Mouse (Mus musculus): ENCODE results near the gene Gm20532. TPM values are rescaled to one million over a fixed set of nuclear protein-coding genes. Genes with fewer than 3 reads are reported as not detected.

Gene Gm20532
- polyA plus RNA-seq (2014; fragmentation: Illumina TruSeq; extraction: RNeasy Lipid Tissue Mini Kit (QIAGEN cat#74804)), result not detected

DNA sequence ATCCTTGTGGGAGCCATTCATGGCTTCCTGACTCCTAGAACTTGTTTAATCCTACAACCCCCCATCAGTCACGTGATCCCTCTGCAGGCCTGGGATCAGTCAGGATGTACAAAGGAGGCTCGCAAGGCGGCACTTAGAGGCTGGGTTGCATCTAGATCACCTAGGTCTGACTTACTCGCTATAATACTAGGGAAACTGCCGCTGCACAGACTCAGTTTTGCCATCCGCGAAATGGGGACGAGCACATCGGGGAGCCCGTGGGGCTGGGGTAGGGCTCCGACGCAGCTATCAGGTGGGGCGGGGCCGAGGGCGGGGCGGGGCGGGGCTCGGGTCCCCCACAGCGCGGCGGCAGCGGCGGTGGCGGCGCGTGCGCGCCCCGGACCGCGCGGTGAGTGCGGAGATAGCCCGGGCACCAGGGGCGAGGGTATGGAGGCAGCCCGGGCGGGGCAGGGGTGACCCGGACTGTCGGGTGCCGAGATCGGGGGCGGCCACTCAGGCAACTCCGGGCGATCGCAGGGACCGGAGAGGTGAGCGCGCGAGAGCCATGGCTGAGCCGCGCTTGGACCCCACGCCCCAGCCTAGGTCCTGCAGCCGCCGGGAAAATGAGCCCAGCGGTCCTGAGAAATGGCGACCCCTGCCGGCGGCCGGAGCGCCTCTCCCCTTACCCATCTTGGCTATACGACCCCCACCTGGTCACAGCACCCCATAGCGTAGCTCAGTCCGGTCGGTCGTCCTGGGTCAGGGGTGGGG lies at the start of gene Gm20532:
Gene Gm20532 (plus strand): TSS at position 346 of the 750 bp plus-strand sequence.

DNA sequence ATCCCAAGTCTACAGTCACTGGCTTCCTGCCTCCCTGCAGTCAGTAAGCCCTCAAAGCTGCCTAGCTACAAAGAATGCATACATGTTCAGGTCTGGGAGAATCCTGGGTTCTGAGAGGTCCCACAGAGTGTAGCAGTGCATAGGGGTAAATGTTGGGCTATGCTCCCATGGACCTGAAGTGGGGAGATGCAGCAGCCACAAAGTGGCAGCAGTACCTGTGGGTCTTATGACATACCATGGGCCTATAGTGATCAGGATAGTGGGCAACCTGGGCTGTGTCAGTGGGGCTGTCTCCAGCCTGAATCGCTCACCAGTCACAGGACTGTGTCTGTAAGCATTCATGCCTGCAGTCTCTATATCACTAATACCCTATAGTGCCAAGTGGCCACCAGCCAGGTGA lies 6.7 kb upstream of the Gm20532 start, which contains the start of gene Egfl7:
Gene Egfl7 (plus strand): TSS at position 301 of the 400 bp plus-strand sequence.

DNA sequence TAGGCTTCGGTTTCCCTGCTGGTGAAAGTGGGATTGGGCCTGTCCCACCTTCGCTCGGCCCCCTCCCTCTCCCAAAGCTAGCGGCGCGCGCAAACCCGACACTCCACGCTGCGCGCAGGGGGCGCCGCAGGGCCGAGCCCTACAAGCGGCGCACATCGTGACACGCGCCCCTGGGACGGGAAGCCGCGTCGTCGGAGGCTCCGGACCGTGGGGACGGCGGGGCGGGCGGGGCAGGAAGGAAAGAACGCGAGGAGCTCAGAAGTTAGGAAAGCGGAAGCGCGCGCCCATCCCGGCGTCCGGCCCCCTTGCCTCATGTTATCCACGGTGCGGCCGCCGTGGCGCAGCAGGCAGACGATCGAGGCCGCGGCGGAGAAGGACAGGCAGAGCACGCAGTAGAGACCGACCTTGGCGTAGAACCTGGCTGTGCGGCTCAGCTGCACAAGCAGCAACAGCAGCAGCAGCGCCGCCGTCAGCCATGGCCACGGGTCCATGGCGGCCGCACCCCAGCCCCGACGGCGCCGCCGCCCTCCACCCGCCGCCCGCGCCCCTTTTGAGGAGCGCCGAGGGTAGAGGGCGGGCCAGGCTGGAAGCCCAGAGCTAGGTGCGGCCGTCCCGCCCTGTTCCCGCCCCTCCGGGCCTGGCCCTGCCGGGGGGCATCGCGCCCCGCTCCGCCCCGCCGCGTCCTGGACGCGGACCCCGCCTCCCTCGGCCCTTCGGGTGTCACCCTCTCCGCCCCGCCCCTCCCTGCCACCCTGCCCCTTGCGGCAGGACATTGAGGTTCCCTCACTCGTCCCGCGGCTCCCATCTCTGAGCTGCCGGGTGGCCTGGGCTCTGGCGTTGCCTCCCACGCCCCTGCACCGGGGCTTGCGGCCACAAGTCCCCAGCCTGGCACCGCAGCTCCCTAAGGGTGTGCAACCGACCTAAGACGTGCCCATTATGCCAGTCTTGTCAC lies 17.6 kb downstream of the Gm20532 start, which contains the start of gene Agpat2:
Gene Agpat2 (minus strand): TSS at position 698 of the 952 bp plus-strand sequence.

DNA sequence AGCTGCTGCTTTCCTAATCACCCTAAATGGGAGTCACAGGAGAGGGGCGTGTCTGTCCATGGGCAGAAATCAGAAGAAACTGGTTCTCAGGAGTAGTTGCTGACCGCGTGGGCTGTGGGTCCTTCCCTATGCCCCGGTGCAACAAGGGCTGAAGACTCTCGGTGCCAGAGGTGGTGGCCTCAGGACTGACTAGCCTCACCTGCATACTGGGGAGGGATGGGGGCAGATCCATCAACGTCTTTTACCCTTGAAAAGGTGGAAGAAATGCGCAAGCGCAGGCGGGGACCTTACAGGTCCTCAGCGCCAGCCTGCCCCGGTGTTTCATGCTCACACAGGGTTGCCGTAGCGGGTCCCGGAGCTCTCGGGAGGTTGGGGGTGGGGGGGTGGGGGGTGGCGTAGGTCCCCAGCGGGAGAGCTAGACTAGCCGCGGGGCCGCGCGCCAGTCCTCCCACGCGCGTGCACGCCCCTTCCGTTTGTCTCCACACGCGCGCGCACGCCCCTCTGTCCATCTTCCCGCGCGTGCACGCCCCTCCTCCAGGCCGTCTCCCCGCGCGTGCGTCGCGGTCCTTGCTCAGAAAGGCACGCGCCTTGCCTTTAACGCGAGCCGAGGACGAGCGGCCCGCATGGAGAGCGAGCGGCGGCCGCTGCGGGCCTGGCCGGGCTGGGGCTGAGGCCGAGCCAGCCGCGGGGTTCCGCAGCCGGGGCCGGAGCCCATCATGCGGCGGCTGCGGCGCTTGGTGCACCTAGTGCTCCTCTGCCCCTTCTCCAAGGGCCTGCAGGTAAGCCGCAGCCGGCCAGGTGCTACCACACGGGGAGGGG lies 41.7 kb downstream of the Gm20532 start, which contains the start of gene Fam69b:
Gene Fam69b (plus strand): TSS at position 537 of the 819 bp plus-strand sequence.

GRCm38 (mm10) chr2:26671182-26671581 lies 84.7 kb downstream of the Gm20532 start, which contains the start of gene Lcn4:
Gene Lcn4 (minus strand): TSS chr2:26671282.

Other genes starting within 250 kb of the Gm20532 start
- gene Dnlz, start 234.5 kb upstream of the Gm20532 start, polyA plus RNA-seq (2014; fragmentation: Illumina TruSeq; extraction: RNeasy Lipid Tissue Mini Kit (QIAGEN cat#74804)), result 0.48 TPM
- not detected for gene Card9, start 225.7 kb upstream of the Gm20532 start, polyA plus RNA-seq (2014; fragmentation: Illumina TruSeq; extraction: RNeasy Lipid Tissue Mini Kit (QIAGEN cat#74804))
- 8.7 TPM for gene Snapc4, start 206.0 kb upstream of the Gm20532 start, polyA plus RNA-seq (2014; fragmentation: Illumina TruSeq; extraction: RNeasy Lipid Tissue Mini Kit (QIAGEN cat#74804))
- gene Entr1, start 197.3 kb upstream of the Gm20532 start, polyA plus RNA-seq (2014; fragmentation: Illumina TruSeq; extraction: RNeasy Lipid Tissue Mini Kit (QIAGEN cat#74804)), result 23.9 TPM
- gene Pmpca, start 197.3 kb upstream of the Gm20532 start, polyA plus RNA-seq (2014; fragmentation: Illumina TruSeq; extraction: RNeasy Lipid Tissue Mini Kit (QIAGEN cat#74804)), result 139 TPM
- 7.0 TPM for gene Inpp5e, start 177.4 kb upstream of the Gm20532 start, polyA plus RNA-seq (2014; fragmentation: Illumina TruSeq; extraction: RNeasy Lipid Tissue Mini Kit (QIAGEN cat#74804))
- 55.8 TPM for gene Sec16a, start 141.4 kb upstream of the Gm20532 start, polyA plus RNA-seq (2014; fragmentation: Illumina TruSeq; extraction: RNeasy Lipid Tissue Mini Kit (QIAGEN cat#74804))
- gene Notch1, start 70.0 kb upstream of the Gm20532 start, polyA plus RNA-seq (2014; fragmentation: Illumina TruSeq; extraction: RNeasy Lipid Tissue Mini Kit (QIAGEN cat#74804)), result 1.4 TPM
- gene Egfl7, start 6.6 kb upstream of the Gm20532 start, polyA plus RNA-seq (2014; fragmentation: Illumina TruSeq; extraction: RNeasy Lipid Tissue Mini Kit (QIAGEN cat#74804)), result 3.4 TPM
- gene Agpat2, start 17.8 kb downstream of the Gm20532 start, polyA plus RNA-seq (2014; fragmentation: Illumina TruSeq; extraction: RNeasy Lipid Tissue Mini Kit (QIAGEN cat#74804)), result 1.1 TPM
- gene Fam69b, start 41.8 kb downstream of the Gm20532 start, polyA plus RNA-seq (2014; fragmentation: Illumina TruSeq; extraction: RNeasy Lipid Tissue Mini Kit (QIAGEN cat#74804)), result not detected
- gene Lcn4, start 84.6 kb downstream of the Gm20532 start, polyA plus RNA-seq (2014; fragmentation: Illumina TruSeq; extraction: RNeasy Lipid Tissue Mini Kit (QIAGEN cat#74804)), result not detected

Measured in ovary, adult 10 weeks (tissue).